Mouse (Mus musculus) embryonic facial prominence, embryonic 10.5 days (tissue): ENCODE measurements around the gene Gtf2a1l. TPM values are rescaled to one million over a fixed set of nuclear protein-coding genes. Genes with fewer than 3 reads are reported as not detected.

ENCODE experiments used
- DNase-seq: peaks from one replicate; pipeline ENCODE4 v3.0.0-alpha.2; 2017; ENCODE audit warnings: low spot score
- H3K27ac ChIP-seq: fragments of 300-500 bp; sonication (generic); replicated peaks from 2 replicates; pipeline ENCODE4 v1.5.1; 2016; ENCODE audit warnings: mild to moderate bottlenecking
- H3K27me3 ChIP-seq: fragments of 300-500 bp; sonication (generic); replicated peaks from 2 replicates; pipeline ENCODE4 v1.6.1; 2016; ENCODE audit warnings: low read depth, mild to moderate bottlenecking; ENCODE audit not compliant: poor library complexity, severe bottlenecking
- H3K36me3 ChIP-seq: fragments of 300-500 bp; sonication (generic); replicated peaks from 2 replicates; pipeline ENCODE4 v1.6.1; 2016; ENCODE audit warnings: mild to moderate bottlenecking, moderate library complexity
- H3K4me1 ChIP-seq: fragments of 300-500 bp; sonication (generic); 2 replicates; pipeline ENCODE4 v1.6.1; 2016
- H3K4me3 ChIP-seq: fragments of 300-500 bp; sonication (generic); 2 replicates; pipeline ENCODE4 v1.5.1; 2016; ENCODE audit warnings: mild to moderate bottlenecking, moderate library complexity
- H3K9me3 ChIP-seq: fragments of 300-500 bp; sonication (generic); 2 replicates; pipeline ENCODE4 v1.6.1; 2016; ENCODE audit warnings: mild to moderate bottlenecking
- WGBS: fragments of 180-500 bp; shearing (Covaris S2); methylation state at CpG from one replicate; pipeline ENCODE4 v1.1.7; 2016; 5-methylcytosine and 5-hydroxymethylcytosine counted together
- polyA plus RNA-seq: library from polyadenylated mRNA; unstranded; fragments of >200 nt; fragmentation: Nextera tagmentation; extraction: Ambion mirVana; gene quantifications from 2 replicates; pipeline ENCODE4 v1.2.1, GENCODE M21; 2016

Gtf2a1l gene
- polyA plus RNA-seq, 1 experiment from 2014 or later = 0.17 TPM

DNA sequence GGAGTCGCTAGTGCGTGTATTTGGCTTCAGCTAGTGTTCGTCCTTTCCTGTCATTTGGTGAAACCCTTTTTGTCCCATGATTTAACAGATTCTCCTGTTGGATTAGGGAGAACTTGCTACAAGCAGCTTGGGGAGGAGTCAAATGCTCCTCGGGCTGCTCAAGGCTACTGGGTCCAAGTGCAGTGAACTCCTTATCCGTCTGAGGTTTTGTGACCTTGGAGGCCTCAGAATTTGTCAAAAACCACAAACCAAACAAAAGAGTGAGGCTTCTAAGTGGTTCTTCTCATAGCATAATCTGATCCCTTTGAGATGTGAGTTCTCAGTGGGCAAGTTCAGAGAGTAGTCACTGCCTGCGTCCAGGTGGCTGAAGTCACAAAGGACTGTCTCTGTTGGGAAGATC, 87.3 kb downstream of the Gtf2a1l start:
- Histone ChIP-seq H3K27me3 (peaks cover 59% of the 10 kb centered on the region), H3K4me1 (peaks cover 22% of the 10 kb centered on the region)
- 80% methylated on average over 6 of the region's 6 CpGs for WGBS

DNA sequence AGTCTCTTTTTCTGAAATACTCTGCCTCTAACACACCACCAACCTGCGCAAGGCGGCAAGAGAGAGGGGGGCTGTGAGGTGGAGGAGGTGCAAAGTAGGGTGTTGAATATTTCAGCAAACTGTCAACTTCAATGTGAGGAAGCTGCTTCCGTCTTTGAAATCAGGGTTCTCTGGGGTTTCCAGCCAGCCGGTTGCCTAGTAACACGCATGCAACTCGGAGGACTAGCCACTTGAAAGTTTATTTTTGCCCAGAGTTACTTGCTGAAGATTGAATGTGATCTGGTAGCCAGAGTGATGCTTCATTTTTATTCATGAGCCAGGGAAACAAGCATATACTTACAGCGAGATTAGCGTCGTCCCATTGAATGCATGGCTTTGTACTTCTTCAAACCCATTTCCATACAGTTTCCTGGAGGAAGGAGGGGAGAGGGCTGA, 89.6 kb downstream of the Gtf2a1l start:
- no peaks in the 10 kb centered on the region for H3K36me3 ChIP-seq
- H3K27ac ChIP-seq = no peak overlapping the region
- H3K4me1 ChIP-seq = peaks cover 15% of the 10 kb centered on the region
- H3K27me3 ChIP-seq = peaks cover 80% of the 10 kb centered on the region
- H3K9me3 ChIP-seq = no peaks in the 10 kb centered on the region
- WGBS = 33% methylated on average over 9 of the region's 9 CpGs
- DNase-seq = no peak
- H3K4me3 ChIP-seq = no peak overlapping the region

More for the DNA sequence above, 87.3 kb downstream of the Gtf2a1l start:
- no peaks in the 10 kb centered on the region for H3K36me3 ChIP-seq
- H3K4me3 ChIP-seq = no peak overlapping the region
- no peak overlapping the region for H3K27ac ChIP-seq
- no peak for DNase-seq
- no peaks in the 10 kb centered on the region for H3K9me3 ChIP-seq

DNA sequence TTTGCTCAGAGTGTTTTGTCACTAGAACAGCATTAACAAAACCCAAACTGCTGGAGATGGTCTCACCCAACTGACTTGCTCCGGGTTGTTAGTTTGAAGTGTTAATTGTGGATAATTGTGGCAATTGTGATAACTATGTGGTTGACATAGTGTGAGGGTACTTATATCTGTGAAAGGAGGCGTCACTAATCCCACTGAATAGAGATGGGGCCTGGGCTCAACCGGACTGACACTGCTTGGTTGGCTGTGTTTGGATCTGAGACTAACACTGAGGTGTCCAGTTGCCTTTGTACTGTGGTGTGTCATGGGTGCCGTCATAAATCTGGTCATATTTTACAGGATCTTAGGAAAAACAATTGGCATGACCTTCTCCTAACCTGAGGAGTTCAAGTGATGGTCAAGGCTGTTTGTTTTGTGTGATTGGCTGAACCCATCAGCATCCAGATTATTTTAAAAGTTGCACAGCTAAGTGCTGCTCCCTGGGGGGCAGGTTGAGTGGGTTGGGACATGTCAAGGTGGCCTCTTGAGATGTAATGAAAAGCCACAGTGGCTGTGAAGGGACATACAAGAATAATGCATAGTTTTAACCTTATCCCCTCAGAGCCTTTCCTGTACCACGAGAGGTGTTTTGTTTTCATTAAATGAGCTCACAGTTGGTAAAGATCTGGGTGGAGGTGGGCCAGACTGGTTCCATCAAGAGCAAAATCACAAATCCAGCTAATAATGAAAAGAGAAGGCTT, 95.1 kb downstream of the Gtf2a1l start:
- 39% methylated on average over 5 of the region's 5 CpGs for whole genome bisulfite sequencing
- H3K36me3 ChIP-seq = no peaks in the 10 kb centered on the region
- no peak for DNase-seq
- H3K4me3 ChIP-seq = no peak overlapping the region
- peaks cover 72% of the 10 kb centered on the region for H3K27me3 ChIP-seq
- peaks cover 7% of the 10 kb centered on the region; the same call in 1 of the 2 replicates for H3K9me3 ChIP-seq
- peaks cover 16% of the 10 kb centered on the region for H3K4me1 ChIP-seq
- no peak overlapping the region for H3K27ac ChIP-seq

DNA sequence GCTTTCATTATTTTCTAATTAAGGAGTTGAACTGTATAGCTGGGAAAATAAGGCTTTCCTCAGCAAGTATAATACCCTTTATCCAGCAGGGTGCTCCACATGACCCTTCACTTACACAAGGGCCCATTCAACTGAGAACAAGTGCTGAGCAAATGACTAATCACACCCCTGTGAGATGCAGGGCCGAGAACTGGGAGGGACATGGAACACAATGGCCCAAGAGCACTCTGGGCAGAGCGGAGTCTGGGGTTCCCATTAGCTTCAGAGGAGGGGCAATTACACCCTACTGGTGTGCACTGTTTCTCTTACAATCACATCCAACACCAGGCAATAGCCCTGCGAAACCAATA, 95.7 kb downstream of the Gtf2a1l start:
- 33% methylated on average over 3 of the region's 3 CpGs for WGBS
- Histone ChIP-seq H3K4me1 (peaks cover 16% of the 10 kb centered on the region), H3K9me3 (peaks cover 7% of the 10 kb centered on the region; the same call in 1 of the 2 replicates), H3K27ac (no peak overlapping the region), H3K4me3 (no peak overlapping the region), H3K27me3 (peaks cover 67% of the 10 kb centered on the region), H3K36me3 (no peaks in the 10 kb centered on the region)
- peak; percentile 45 for DNase-seq

Other genes with a start within 250 kb of the Gtf2a1l start
- 16.6 and 17.3 TPM in 2 replicates for gene Foxn2, start 227.9 kb upstream of the Gtf2a1l start, polyA plus RNA-seq
- gene Ppp1r21, start 138.5 kb upstream of the Gtf2a1l start, polyA plus RNA-seq = 17.9 and 19.7 TPM in 2 replicates
- 2.0 and 2.3 TPM in 2 replicates for gene Ston1, start 71.0 kb upstream of the Gtf2a1l start, polyA plus RNA-seq
- not detected in 2 replicates for gene Lhcgr, start 123.3 kb downstream of the Gtf2a1l start, polyA plus RNA-seq